Mouse (Mus musculus) heart, postnatal 36 days (tissue): ENCODE results near the gene Olfr346. TPM values are rescaled to one million over a fixed set of nuclear protein-coding genes. Genes with fewer than 3 reads are reported as not detected.

ENCODE experiments used
- DNase-seq, 2 experiments: peaks; one replicate each; pipeline ENCODE4 v3.0.0; 2021 to 2022
- intact Hi-C: fragments of 180-260 bp; cut with DNase I; formaldehyde crosslinking; loops from one replicate; pipeline ENCODE4 v1.15.1; 2025
- total RNA-seq, 2 experiments: library from RNA; stranded (reverse); gene quantifications; 2 replicates each; pipeline ENCODE4 v1.2.3; 2021

Gene Olfr346
- not detected for total RNA-seq

DNA sequence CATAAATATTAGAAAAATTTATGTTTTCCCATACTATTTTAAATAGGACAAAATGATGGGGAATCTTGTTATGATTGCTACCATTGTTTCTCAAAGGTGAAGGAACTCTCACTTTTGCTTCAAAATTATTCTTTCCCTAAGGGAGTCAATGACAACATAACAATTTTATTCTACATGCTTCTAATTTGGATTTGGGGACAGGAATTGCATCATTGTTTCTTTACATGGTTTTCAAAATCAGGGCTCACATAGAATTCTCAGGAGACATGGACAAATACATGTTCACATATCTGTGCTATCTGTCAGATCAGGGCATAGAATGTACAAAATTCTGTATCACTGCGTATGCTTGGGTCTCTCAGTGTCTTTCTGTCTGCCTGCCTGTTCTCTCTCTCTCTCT is at the start of gene Olfr346:
TSS of gene Olfr346 (plus strand) at position 301 of the 400 bp plus-strand sequence.
- DNase-seq, result no peak

DNA sequence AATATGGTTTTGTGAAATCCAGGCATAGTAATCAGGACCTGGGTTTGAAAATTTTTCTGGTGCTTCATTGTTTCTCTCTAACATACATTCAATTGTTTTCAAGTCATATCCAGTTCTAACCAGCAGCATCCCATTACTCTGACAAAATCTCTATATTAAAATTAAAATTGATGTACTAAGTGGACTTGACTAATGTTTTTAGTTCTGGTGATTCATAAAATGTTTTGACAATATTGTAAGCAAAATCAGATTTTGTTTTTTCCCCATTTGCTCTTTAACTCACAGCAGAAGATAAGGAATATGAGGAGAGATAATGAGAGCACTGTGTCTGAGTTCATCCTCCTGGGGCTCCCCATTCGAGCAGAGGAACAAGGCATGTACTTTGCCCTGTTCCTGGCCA is 45.8 kb upstream of the Olfr346 start, which contains the start of gene Olfr345:
TSS of gene Olfr345 (plus strand) at position 301 of the 400 bp plus-strand sequence.
- intact Hi-C loops, result no loop called here
- DNase-seq, result no peak

More for the DNA sequence above, at the start of gene Olfr346:
- intact Hi-C loops, result no loop called here

DNA sequence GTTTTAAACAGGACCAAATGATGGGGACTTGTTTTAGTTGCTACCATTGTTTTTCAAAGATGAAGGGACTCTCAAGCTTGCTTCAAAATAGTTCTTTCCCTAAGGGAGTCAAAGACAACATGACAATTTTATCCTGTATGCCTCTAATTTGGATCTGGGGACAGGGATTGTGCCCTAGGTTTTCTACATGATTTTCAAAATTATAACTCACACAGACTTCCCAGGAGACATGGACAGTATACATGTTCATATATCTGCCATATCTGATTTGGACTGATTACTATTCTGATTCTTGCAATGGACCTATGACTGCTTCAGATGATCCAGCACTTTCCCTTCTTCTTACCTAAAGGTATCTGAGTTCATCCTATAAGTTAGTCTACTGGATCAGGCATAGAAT is 46.0 kb downstream of the Olfr346 start, which contains the start of gene Olfr347:
TSS of gene Olfr347 (plus strand) at position 301 of the 400 bp plus-strand sequence.
- no peak for DNase-seq
- intact Hi-C loops, result no loop called here

DNA sequence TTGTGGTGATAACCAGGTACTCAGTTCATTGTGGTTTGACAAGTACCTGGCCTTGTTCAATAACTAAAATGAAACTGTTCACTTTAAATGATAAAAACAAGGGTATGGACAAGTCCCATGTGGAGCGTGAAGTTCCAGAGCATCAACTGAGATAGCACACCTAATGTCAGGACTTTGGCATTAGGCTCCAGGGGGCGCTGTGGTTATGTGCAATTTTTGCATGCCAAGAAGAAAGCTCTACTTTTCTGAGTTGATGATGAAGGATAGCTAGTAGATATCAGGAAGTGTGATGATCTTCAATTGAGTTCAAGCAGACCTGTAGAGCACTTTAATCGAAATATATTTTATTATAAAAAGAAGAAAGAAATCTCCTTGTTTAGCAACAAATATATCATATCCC is 50.6 kb downstream of the Olfr346 start:
- no peak for DNase-seq
- intact Hi-C loops, result no loop called here

Other genes starting within 250 kb of the Olfr346 start
- not detected for gene Olfr340, start 233.2 kb upstream of the Olfr346 start, total RNA-seq
- gene Olfr341, start 203.3 kb upstream of the Olfr346 start, total RNA-seq, result not detected
- gene Olfr342, start 160.8 kb upstream of the Olfr346 start, total RNA-seq, result not detected
- gene Olfr344, start 119.1 kb upstream of the Olfr346 start, total RNA-seq, result not detected
- not detected for gene Olfr345, start 45.7 kb upstream of the Olfr346 start, total RNA-seq
- not detected for gene Olfr347, start 46.1 kb downstream of the Olfr346 start, total RNA-seq
- not detected for gene Olfr348, start 98.5 kb downstream of the Olfr346 start, total RNA-seq
- not detected for gene Olfr50, start 104.8 kb downstream of the Olfr346 start, total RNA-seq
- not detected for gene Olfr3, start 131.2 kb downstream of the Olfr346 start, total RNA-seq
- gene Olfr350, start 160.5 kb downstream of the Olfr346 start, total RNA-seq, result not detected
- not detected for gene Olfr351, start 176.9 kb downstream of the Olfr346 start, total RNA-seq
- not detected for gene Olfr352, start 182.7 kb downstream of the Olfr346 start, total RNA-seq
- gene Olfr353, start 207.1 kb downstream of the Olfr346 start, total RNA-seq, result not detected
- not detected for gene Olfr354, start 219.9 kb downstream of the Olfr346 start, total RNA-seq
- gene Olfr355, start 243.1 kb downstream of the Olfr346 start, total RNA-seq, result not detected